Mouse (Mus musculus) lung, postnatal 10 days (tissue): ENCODE results near the gene Ptges2.

Experiments
- DNase-seq: peaks from one replicate; pipeline ENCODE4 v3.0.0; 2021

Gene Ptges2

DNA sequence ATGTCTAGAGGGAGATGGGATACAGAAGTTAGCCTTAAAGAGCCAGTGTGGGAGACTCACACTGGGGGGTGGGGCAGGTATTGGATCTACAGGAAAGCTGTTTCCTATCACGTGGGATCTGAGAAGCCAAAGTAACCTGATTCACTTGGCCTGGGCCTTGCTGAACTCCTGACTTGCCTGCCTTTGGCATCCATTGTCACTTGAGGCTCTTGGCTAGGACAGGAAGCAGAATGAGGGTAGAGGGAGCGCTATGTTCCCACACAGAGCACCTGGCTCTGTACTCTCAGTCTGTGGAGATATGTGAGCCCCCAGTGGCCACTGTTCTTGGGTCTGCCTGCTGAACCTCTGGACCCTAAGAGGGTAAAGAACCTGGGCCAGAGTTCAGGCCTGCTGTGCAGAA, 20.9 kb downstream of the Ptges2 start:
- no peak for DNase-seq

DNA sequence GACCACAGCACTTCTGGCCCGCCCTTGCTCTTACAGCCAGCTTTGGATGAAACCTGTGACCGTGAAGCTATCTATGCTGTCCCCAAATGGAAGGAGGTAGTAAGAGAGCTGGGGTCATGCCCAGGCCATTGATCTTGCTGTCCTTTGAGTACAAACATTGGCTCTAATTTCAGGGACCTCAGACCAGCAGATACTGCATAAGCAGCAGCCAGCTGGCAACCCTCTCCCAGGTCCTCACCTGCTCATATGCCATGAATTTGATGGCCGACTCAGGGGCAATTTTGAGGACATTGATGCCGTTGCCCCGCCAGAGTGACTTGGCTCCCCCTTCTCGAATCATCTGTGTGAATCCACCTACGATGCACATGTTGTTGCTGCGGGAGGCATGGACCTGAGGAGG, 21.8 kb downstream of the Ptges2 start:
- no peak for DNase-seq

DNA sequence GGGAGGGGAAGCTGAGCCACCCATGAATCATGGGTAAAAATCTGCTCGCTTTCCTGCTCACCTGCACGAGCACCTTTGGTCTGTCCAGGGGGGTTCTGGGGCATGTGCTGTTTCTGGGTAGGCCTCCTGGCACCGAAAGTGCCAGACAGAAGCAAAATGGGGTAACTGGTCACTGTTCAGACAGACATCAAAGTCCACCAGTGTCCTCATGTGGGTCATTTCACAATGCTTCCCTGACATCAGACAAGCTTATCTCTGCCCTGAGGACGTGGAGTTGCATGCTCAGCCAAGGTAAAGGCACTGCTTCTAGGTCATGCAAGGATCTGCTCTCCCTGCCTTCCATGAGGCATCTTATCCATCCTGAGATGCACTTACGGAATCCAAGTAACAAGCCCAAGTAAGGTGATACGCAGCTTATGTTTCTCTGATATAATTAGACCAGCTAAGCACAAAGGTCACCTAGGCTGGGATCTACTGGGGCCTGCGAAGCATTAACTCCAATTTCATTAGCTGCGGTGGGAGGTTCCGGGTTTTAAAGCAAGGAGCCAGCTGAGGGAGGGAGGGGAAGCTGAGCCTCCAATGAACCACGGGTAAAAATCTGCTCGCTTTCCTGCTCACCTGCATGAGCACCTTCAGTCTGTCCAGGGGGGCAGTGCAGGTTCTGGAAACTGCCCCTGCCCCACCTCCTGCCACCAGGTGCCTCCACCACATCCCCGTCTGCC, 22.9 kb downstream of the Ptges2 start:
- DNase-seq: no peak

DNA sequence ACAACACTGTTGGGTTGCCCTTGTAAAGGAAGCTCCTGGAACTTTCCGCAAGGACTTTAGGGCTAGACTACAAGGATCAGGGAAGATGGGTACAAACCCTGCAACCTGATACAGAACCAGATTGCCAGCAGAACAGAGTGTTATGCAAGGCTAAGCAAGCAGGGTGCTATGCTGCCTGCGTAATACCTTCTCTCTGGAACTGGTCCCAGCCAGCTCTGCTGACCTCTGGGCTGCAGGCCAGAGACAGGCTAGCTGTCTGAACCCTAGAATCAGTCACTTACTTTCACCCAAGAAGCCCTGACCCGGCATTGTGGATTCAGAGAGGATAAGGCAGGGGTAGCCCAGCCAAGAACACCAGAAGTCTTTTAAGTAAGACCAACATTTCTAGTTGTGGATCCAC, 23.7 kb downstream of the Ptges2 start:
- peak; percentile 63 for DNase-seq

DNA sequence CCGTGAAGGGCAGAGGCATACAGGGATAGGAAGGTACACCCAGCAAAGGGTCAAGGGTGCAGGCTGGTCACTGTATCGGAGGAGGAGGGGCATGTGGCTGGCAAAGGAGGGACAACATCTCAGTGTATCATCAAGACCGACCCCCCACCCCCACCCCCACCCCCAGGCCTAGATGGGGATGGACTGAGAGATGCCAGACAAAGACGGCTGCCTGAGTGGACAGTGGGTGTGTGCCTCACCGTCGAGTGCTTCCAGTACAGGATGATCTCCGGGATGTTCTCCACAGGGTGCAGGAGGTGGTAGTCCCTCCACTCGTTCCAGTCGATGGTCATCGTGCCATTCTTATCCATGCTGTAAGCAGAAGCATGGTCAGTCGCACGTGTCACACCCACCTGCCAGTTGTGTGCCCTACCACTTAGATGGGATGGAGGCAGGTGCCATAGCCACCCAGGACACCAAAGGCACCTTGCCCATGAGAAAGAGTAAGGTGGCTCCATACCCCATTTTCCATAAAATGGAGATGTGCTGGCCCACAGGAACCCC, 24.4 kb downstream of the Ptges2 start:
- DNase-seq: no peak

DNA sequence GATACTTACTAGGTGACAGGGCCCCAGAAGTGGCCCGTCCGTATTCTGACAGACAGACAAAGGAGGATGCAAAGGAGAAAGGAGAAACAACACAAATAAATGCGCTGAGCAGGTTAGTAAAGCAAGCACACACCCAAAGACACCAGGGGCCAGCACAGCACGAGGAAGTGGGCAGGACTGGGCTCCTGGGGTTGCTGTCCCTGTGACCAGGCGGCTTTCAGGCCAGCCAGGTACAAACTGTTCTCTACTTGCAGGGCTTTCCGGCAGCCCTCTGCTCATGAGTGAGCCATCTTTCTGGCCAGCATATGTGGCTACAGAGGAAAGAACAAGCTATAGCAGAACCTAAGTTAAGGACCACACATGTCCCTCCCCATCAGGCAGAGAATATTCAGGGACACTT, 25.0 kb downstream of the Ptges2 start:
- no peak for DNase-seq

DNA sequence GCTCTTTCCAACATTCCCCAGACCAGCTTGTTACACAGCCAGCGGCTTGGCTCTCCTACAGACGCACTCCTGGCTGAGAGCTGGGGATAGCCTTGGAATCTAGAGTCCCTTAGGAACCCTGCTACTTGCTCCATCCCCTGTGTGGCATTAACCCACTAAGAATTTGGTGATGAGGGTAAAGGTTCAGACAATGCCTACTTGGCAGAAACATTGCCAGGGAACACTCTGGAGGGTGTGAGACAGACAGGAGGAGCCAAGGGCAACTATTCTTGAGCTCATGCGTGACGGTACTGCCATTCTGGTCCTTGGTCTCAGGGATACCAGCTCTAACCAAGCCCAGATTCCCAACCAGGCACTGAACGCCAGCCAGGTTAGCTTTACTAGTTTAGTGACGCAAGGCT, 26.2 kb downstream of the Ptges2 start:
- no peak for DNase-seq

DNA sequence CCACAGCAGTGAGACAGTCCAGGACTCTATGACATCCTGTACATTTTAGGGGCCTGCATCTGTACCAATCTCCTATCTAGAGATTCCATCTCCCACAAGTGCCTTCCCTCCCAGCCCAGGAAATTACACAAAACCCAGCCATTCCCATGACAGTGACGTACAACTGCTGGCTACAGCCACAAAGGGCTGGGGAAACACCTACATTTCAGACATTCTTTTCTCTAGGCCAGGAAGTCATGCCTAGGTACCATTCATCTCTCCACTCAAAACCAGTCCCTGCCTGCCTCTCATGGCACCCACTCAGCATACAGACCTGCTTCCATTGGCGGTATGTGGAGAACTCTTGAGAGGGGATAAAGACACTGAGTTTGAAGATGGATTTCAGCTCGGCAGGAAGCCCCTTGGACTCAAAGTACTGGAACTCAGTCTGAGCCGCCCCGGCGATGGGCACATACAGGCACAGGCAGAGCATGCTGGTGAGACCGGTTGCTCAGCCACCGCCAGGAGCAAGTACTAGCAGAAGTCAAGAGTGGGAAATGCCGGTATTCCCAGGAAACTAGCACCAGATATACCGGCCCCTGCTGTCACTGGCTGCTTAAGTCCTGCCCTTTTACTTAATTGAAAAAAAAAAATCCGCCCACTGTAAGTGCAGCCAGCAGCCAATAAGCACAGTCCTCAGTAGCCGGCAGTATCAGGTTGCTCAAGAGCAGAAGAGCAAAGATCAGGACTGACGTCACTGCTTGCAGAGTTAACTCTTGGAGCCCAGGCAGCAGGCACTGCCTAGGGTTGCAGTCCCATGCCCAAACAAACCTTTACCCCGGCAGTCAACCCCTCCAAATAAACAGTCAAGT, 28.0 kb downstream of the Ptges2 start:
- DNase-seq: peak; percentile 88

DNA sequence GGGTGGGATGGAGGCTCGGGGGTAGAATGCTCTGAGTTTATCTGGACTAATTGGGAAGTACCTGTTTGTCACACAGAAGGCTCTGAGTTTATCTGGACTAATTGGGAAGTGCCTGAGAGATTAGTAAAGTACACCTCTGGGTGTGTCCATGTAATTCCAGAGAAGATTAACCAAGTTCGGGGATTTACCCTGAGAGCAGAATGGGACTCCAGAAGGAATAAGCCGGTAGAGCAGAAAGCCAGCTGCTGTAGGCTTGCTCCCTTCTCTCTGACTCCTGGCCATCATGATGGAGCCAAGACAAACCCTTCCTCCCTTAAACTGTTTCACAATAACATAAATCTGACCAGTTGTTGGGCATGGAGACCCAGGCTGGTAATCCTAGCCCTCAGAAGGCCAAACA, 29.1 kb downstream of the Ptges2 start:
- DNase-seq: no peak

DNA sequence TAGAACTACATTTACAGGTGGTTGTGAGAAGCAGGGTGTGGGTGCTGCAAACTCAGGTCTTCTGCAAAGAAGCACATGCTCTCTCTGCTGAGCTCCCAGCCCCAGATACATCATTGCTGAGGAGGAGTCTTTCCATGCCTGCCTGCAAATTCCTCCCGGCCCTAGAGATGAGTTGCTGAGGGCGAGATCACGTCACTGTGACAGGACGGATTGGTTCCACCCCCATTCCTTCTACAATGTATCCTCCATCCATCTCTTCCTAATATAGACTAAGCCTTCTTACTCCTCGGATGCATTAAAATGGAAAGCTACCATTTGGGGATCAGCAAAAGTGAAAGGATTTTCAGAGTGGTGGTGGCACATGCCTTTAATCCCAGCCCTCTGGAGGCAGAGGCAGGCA, 29.9 kb downstream of the Ptges2 start:
- no peak for DNase-seq

DNA sequence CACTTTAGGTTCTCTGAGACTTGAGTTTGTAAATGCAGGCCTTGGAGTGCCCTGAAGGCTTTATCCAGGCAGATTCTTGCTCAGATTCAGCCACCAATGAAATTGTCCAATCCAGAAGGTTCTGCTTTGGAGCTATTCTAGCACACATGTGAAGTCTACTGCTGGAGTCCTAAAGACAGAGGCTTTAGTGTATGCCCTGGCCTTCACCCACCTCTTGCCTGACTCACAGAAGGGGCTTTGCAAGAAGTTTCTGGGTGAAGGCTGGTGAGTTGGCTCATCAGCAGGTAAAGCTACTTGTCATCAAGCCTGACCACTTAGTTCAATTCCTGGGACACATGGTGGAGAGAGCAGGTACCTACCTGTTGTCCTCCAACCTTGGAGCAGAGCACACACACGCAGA, 30.4 kb downstream of the Ptges2 start:
- no peak for DNase-seq

DNA sequence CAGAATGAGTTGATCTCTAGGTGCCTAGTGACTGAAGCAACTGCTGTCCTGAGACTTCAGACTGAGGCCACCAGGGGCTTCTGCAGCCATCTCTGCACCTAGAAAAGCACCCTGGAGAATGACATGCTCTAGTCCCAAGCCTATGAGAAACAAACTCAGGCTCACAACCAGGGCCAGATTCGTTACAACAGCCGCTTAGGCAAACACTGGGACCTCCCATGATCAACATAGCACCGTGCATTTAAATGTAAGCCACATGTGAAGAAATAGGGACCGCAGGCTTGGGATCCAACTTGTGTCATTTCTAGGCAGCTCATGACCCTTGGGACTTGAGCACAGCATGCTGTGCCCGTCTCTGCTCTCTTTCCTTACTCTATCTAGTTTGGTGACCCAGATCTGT, 32.0 kb downstream of the Ptges2 start:
- no peak for DNase-seq

DNA sequence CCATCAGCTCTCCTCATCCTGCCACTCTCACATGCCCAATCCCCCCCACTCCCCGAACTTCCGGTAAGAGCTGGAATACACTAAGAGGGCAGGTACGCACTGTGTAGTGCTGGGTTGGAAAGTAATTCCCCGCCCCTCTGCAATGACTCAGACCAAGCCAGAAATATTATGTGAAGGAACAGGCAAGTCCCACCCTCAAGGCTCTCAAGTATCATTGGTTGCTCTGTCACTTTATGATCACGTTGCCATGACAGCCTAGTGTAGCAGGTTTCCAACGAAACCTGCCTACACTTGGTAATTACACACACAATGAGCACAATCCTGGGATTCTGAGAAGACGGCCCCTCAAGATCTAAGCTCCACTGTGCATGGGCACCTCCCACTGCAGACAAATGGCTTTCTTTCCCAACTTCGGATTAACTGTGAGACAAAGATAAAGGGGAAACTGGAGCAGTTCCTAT, 32.6 kb downstream of the Ptges2 start:
- peak; percentile 67 for DNase-seq

DNA sequence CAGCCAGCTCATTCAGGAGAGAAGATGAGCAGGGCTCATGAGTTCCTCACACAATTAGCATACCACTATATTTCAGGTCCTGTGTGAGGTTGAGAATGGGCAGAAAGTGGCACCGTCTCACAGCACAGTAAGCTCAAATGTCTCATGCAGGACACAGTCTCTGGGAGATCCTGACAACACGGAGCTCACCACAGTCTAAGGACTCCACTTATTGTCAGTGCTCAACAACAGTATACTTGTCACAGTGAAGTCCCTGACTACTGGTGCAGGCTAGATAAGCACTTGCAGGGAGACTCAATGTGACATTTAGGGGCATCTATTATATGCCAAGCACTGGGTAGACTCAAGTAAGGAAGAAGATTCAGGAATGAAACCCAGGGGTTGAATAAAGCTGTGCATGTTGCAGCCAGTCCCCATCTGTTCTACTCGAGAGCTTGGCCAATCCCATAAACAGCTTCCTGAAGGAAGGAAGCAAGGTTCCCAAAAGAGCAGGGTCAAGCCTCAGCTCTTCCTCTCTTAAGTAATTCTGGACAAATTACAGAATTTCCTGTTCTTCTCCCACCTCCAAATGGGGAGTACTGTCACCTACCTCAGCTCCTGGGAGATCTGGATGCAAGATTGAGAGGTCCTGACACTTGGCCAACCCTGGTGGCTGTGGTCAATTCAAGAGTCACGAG, 33.7 kb downstream of the Ptges2 start:
- no peak for DNase-seq

DNA sequence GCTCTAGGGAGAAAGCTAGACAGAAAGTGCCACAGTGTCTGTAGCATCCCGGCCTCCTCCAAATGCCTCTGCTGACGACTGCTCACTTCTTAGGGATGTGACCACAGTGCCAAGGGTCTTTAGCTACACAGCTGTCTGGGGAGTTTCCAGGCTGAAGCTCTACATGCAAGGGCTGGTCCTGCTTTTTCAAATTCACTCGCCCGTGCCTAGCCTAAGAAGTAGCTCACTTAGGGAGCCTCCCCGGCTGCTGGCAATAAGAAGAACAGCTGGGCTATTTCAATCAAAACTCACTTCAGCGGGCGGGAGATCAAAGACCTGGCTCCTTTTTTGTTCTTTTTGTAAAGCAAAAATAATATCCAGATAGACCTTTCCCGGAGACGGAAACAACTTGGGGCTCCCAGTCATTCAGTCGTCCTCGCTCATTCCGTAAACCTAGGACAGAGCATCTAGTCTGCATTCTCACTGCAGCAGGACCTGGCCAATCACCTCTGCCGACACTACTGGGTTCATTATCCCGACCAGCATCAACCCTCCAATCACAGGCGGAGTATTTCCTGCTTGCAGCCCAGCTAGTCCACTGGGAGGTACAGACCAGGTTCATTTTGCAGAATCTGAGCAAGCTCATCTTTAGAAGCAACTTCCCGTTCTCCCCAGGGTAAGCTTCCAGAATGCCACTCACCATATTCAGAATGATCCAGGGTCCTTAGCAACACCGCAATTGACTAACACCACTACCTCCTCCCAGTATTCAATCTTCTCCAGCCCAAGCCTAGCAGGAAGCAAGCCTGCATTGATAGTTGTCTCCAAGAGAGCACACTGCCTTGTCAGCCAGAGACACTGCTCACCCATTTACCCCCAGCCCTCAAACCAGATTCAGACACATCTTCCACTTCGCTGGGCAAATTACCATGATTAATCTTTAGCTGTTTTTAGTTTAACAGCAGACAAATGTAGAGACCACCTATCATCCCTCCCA, 35.3 kb downstream of the Ptges2 start:
- DNase-seq: peak; percentile 82

DNA sequence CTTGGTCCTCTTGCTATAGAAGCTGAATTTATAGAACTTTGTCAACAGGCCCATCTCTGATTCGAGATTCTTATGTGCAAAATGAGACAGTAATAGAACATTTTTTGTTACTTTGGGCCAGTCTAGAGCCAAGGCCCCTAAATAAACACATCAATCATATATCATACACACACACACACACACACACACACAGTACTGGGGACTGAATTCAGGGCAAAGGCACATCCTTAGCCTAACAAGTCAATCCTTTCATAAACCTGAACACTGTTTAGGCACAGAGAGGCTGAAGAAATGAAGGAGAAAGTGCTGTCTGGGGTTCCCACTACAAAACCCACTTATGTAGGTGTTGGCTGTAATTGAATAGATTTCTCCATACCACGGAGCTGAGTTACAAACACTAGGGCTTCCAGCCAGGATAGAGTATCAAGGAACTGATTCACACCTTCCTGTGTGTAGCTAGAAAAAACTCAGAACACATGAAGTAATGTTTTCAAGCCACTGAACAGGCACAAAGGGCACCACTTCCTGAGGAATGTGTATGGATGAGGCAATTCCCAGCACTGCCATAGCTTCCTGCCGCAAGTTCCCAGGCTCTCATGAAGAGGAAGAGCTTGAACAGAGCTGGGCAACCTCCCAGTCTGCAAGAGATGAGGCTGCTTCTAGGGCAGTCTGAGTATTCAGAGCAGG, 41.1 kb downstream of the Ptges2 start:
- peak; percentile 72 for DNase-seq

DNA sequence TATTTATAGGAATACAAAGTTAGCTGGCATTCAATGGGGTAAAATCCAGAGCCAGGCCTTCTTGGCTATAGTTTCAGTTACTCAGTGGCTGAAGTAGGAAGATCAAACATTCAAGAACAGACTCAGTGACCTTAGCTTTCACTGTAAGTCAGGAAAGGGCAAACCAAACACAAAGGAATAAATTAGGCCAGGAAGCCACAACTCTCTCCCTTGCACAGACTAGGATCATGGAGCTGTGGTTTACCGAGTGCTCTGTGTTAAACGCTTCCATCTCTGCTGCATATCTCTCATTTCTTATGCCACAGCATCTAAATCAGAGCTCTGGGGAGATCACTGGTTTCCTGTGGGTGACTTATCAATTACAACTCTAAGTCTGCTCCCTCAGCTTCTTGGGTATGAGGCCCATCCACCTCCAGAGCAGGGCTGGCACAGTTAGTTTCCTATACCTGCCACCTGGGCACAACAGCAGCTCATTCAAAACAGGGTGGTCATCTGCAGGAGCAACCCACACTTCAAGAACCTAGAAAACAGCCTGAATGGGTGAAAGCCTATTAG, 42.0 kb downstream of the Ptges2 start:
- DNase-seq: no peak

DNA sequence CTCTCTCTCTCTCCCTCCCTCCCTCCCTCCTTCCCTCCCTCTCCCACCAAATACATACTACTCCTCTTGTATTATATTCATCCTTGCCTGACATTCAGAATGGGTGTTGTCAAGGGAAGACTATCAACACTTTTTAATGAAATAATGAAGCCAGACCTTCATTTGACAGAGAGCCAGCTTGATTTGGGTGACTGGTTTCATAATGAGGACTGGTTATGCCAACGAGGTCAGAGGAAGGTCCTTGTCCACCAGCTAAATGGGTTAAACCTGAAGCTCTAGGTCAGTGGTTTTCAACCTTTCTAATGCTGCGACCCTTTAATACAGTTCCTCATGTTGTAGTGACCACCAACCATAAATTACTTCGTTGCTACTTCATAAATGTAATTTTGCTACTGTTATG, 43.0 kb downstream of the Ptges2 start:
- no peak for DNase-seq

DNA sequence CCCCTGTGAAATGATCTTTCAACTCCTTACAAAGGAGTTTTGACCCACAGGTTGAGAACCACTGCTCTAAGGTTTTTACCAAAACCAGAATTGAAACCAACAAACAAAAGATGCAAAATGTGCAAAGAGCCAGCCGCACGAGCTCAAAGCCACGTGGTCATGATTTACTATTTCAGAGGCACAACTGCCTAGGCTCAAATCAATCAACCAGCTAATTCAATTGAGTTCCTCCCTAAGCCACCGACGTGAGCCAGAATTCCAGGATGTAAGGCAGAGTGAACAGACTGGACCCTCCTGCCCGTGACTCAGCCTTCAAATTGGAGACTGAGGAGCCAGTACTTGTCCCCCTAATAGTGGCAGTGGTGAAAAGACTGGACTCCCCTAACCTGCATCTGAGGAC, 43.5 kb downstream of the Ptges2 start:
- DNase-seq: no peak

DNA sequence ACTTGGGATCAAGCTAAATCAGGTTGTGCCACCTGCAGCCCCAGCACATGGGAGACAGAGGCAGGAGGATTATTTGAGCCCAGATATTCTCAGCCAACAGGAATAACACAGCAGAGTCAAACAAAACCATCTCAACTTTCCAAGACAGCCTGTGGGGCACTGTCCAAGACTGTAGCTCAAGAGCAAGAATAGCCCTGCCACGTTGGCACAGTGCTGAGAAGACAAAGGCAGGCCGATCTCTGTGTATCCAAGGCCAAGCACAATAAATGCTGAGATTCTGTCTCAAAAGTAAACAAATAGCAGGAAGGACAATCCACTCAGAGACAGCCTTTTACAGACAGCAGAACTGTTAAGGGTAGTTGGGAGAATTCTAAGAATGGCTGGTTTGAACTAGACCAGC, 44.5 kb downstream of the Ptges2 start:
- peak; percentile 58 for DNase-seq

DNA sequence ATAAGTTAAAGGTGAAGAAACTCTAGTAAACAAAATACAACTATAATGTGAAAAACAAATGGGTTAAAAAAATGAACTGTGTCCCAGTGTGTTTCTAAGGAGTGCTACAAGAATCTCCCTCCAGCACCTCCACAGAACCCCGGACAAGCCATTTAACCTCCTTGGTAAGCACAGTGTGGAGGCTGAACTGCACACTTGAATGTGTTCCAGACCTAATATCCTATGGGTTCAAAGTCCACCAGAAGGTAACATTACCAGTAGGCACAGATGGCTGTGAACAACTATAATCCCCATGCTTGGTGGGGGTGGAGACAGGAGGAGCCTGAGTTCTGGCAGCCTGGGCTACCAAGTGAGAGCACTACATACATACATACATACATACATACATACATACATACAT, 44.9 kb downstream of the Ptges2 start:
- no peak for DNase-seq
